Mouse (Mus musculus): ENCODE results near the gene Cdc16.
"Not testable (repeated sequence)": the region's sequence is repeated elsewhere in the genome, so short reads cannot be mapped to it uniquely, and the experiment has no call there.

Gene Cdc16

DNA sequence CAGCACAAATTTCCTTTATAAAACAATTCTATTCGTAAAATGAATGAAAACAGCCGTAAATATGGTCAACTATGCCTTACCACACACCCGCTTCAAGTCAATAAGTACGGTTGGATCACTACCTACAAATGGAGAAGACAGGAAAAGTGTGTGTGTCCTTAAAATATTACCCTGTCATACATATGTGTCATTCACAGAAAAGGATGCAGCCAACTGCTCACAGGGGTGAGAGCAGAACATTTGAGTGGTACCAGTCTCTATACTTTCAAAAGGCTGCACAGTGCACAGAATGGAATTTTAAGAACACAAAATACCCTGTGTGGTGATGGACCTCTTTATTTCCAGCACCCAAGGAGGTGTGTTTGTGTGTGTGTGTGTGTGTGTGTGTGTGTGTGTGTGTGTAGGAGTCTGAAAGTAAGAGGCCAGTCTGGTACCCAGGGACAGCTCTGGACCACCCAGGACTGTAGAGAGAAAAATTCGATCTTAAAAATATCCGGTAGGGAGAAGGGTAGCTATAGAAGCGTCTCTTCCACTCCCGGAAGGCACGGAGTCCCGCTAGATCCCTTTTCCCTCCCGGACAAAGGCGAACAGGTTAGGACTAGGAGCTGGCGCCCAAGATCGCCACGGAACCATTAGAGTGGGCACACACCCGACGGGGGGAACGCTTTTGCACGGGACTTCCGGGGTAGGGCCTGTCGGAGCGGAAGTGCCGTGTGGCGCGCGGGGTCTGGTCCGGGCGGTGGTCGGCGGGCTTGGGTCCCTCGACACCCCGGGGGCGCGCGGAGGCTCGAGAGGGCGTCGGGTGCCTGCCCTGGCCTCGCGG is at the start of gene Cdc16:
Gene Cdc16 (plus strand): TSS at position 695 of the 823 bp plus-strand sequence.
- in situ Hi-C loops (cut with MboI; ENCODE audit: low pct_unique_long_range_greater_than_20kb in 1 of 2, low sequenced_read_pairs in 2 of 2, unreplicated experiment in 1 of 2), result loop anchor here (10.0 to 25.0 kb wide), 3 partner anchors 72 to 345 kb away; partner anchors contain the start of gene Grk1 (in 1 of the 2)

DNA sequence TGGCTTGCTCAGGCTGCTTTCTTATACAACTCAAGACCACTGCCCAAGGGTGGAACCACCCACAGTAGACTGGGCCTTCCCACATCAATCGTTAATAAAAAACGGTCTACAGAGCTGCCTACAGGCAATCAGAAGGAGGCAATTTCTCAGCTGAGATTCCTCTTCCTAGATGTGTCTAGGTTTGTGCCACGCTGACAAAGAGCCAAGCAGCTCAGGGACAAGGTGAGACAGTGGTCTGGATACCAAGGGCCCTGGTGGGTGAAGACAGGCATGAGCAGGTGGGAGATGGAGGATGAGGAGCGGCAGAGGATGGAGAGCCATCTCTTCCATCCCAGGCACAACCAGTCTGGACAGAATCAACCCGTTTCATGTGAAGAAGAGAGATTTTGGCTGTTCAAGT is 49.0 kb upstream of the Cdc16 start:
- in situ Hi-C loops (cut with MboI; ENCODE audit: low pct_unique_long_range_greater_than_20kb in 1 of 2, low sequenced_read_pairs in 2 of 2, unreplicated experiment in 1 of 2), result no loop called here

DNA sequence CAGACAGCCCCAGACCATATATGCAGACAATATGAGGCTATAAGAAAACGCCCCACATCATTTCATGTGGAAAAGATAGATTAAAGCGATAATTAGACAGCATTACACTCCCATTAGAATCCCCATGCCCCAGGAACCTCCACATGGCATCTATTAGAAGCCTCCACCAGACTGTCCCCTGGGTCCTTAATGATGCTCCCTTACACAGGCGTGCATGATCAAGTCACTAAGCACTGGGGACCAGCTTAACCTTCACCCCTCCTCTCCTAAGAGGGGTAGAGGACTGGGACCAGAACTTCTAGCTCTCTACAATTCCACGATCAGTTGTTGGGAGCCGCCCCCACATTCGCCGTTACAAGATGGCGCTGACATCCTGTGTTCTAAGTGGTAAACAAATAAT is 38.5 kb upstream of the Cdc16 start:
- in situ Hi-C loops (cut with MboI; ENCODE audit: low pct_unique_long_range_greater_than_20kb in 1 of 2, low sequenced_read_pairs in 2 of 2, unreplicated experiment in 1 of 2), result no loop called here

DNA sequence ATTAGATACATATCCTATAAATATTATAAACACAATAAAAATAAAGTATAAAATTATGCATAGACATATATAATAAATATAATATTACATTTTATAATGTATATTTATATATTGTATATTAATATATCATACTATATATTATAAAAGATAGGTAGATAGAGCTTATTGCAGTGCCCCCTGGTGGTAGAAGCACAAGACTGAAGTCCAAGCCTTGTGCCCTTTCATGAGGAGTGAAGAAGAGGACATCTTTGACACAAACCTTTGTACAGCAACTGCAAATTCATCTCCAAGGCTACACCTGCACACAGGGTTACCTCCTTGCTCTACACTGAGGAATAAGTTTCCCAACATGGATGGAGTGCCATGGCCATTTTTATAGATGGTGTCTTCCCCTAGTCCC is 31.8 kb upstream of the Cdc16 start:
- in situ Hi-C loops (cut with MboI; ENCODE audit: low pct_unique_long_range_greater_than_20kb in 1 of 2, low sequenced_read_pairs in 2 of 2, unreplicated experiment in 1 of 2), result no loop called here

DNA sequence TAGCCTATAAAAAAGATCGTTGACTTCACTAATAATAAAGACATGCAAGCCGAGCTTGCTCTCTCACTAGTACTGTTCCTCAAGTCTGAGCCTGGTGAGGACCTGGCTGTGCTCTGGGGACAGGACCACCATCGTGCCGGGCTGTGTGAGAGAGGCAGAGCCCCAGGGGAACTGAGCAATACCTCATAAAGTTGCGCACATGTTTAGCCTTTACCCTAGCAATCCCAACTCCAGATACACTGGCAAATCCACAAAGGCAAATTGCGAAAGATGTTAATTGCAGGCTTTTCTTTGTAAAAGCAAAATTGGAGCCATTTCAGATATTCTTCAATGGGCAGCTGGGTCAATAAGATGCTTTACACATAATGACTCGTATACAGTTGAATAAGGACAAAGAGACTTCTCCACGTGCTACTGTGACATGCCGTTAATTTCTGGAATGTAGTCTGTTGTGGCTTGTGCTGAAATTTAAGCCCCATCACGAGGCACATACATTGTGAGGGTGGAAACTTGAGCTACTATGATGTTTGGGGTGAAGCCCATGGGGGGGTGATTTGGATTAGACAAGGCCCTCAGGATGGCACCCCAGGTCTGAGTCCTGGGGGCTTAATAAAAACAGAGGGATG is 29.9 kb upstream of the Cdc16 start:
- in situ Hi-C loops (cut with MboI; ENCODE audit: low pct_unique_long_range_greater_than_20kb in 1 of 2, low sequenced_read_pairs in 2 of 2, unreplicated experiment in 1 of 2), result no loop called here

DNA sequence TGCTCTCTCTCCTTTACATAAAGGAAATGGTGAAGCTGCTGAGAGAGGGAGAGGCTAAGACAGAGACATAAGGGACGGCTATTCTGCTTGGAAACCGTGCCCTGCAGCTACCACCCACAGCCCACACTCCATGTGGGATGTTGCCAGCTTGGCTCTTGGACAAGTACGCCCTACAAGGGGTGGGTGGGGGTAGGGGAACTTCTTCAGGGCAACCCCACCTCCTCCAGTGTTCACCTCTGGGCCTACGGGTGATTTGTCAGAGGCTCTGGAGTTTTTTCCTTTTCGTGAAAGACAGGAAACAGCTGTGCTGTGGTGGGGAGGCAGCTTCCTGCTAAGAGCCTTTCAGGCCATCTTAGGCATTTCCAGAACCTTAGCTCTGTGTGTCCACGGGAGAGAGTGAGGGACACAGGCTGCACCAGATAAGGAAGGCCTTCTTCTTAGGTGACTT is 17.1 kb upstream of the Cdc16 start:
- in situ Hi-C loops (cut with MboI; ENCODE audit: low pct_unique_long_range_greater_than_20kb in 1 of 2, low sequenced_read_pairs in 2 of 2, unreplicated experiment in 1 of 2), result no loop called here

DNA sequence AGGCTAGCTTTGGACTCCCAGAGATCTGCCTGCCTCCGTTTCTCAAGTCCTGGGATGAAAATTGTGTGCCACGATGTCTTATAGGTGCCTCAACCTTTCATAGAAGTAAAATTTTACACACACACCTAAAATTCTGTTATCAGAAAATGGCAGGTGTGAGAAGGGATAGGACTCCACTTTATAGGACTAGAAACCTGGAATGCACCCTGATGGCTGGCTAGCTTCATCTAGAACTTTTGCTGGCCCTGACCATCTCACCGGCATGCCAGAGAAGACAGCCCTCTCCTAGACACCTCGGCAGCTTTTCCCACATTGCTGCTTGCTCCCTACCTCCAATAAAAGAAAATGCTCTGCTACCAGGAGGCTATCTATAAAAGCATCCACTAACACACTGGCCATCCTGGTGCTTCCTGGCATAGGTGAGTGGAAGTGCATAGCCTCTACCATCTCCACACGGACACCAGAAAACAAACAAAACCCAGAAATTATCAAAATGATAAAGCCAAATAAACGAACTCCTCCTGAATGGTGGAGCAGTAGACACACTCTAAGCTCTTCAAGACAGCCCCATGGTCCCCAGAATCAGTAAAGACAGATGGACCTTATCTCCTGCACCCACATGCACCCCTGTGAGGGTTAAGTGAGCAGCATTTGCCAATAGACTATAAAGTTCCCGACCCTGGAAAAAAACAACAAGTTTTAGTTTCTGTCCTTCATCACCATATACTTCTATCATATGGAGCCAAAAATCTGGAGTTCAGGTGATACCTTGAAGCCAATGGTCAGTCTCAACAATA is 16.5 kb upstream of the Cdc16 start:
- in situ Hi-C loops (cut with MboI; ENCODE audit: low pct_unique_long_range_greater_than_20kb in 1 of 2, low sequenced_read_pairs in 2 of 2, unreplicated experiment in 1 of 2), result no loop called here

DNA sequence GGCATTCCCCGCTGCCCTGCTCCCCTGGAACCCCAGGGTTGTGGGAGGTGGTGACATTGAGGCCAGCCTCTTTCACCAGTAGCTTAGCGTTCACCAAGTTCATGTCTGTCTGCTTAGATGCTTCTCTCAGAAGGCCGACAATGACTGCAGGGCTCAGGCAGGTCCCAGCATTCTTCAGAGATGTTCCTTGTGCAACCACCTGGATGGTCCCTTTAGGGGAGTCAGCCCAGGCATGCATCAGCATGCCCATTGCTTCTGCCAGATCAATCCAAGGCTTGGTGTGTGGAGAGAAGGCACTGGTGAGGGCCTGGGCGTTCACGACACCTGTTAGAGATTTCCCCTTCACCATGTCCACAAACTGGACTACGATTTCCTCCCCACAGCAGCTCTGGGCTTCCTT is 11.3 kb upstream of the Cdc16 start:
- in situ Hi-C loops (cut with MboI; ENCODE audit: low pct_unique_long_range_greater_than_20kb in 1 of 2, low sequenced_read_pairs in 2 of 2, unreplicated experiment in 1 of 2), result not testable (repeated sequence)

DNA sequence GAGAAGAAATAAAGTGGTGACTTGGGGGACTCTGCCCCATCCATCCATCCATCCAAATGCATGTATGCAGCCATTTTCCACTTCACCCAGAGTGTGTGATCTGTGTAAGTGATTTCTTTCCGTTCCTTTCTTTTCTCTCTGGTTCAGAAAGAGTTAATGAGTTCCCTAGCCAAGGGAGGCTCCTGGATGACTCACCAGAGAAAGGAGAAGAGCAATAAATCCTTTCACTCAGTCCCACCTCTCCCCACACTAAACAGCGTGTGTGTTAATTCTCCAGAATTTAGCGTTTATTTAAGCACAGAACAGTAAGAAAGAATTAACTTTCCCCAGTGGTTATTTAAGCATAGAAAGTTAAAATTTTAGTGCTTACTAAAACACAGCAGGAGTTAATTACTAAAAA is 9.8 kb upstream of the Cdc16 start:
- in situ Hi-C loops (cut with MboI; ENCODE audit: low pct_unique_long_range_greater_than_20kb in 1 of 2, low sequenced_read_pairs in 2 of 2, unreplicated experiment in 1 of 2), result no loop called here

DNA sequence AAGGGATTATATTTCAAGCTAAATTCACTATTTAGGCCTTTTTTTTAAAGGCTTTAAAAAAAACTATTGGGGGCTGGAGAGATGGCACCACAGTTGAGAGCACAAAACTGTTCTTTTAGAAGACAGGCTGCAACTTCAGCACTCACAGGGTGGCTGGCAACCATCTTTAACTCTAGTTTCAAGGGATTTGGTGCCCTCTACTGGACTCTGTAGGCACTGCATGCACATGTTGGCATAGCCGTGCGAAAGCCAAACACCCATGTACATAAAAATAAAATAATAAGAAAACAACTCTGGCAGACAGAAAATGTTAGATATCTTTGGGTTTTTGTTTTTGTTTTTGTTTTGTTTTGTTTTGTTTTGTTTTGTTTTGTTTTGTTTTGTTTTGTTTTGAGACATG is 3.8 kb upstream of the Cdc16 start:
- in situ Hi-C loops (cut with MboI; ENCODE audit: low pct_unique_long_range_greater_than_20kb in 1 of 2, low sequenced_read_pairs in 2 of 2, unreplicated experiment in 1 of 2), result loop anchor here (5.0 to 25.0 kb wide), 5 partner anchors 69 to 341 kb away; partner anchors contain the start of gene Grk1 (in 1 of the 2)

DNA sequence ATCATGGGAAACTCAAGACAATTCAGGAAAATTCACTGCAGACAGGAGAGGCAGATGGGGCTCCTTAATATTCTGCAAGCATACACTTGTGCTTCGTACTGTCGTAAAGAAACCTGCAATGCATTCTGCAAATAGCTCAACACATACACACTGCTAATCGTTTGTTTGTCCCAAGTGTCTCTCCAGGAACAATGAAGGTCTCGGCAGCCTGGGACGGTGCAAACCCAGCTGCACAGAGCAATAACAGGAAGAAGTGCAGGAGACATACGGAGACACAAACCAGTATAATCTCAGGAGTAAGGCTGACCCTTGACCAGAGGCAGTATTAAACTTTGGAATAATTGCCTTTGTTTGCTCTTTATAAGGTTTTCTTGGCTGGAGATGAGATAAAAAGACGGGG is 996 bp upstream of the Cdc16 start:
- in situ Hi-C loops (cut with MboI; ENCODE audit: low pct_unique_long_range_greater_than_20kb in 1 of 2, low sequenced_read_pairs in 2 of 2, unreplicated experiment in 1 of 2), result loop anchor here (10.0 to 25.0 kb wide), 3 partner anchors 72 to 344 kb away; partner anchors contain the start of gene Grk1 (in 1 of the 2)

DNA sequence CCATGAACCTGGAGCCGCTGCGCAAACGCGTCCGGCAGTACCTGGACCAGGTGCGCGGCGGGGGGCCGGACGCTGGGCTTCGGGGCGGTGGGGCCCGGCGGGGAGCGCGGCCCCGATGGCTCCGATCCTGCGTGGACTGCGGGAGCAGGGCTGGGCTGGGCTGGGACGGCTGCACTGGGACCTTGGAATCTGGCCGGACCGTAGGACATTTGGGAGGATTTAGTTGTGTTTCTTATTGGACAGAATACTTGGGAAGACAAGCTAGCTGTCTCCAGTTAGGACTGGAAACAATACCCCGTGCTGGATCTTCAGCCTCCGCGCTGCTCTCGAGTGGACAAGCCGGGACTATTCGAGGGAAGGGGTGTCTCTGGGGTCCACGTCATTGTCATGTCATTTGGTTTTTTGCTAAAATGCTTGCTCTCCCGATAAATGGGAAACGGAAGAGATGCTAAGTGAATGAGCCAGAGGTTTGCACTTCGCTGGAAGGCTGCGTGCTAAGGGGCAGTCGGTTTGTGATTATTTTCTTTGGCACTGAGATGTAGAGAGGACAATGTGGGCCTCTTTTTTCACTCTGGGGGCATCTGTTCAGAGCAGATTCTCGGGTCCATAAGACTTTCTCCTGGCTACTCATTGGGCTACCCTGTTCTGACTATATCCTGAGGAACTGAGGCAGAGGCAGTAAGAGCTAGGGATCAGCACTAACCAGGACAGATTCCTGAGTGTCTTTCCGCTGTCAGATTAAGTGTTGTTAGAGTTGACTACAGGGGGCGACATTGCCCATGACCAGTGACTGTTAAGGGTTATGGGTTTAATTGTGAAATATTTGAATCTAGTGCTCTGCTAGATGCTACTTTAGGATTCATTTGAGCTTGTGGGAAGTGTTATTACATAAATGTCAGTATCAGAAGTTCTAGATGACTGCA is 590 bp downstream of the Cdc16 start:
- in situ Hi-C loops (cut with MboI; ENCODE audit: low pct_unique_long_range_greater_than_20kb in 1 of 2, low sequenced_read_pairs in 2 of 2, unreplicated experiment in 1 of 2), result loop anchor here (10.0 to 25.0 kb wide), 3 partner anchors 73 to 346 kb away; partner anchors contain the start of gene Grk1 (in 1 of the 2)

DNA sequence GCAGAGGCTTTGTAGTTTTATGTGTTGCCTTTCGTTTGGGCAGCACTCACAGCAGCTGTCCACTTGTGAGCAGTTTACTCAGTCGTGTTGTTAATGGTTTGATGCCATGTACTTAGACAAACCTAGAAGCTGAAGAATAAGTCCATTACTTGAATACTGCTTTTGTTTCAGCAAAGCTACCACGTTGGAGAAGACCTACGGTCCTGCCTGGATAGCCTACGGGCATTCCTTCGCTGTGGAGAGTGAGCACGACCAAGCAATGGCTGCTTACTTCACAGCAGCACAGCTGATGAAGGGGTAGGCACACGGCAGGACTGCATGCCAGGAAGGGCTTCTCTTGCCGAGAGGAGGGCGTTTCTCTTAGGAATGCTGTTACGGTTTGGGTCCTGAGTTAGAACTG is 11.7 kb downstream of the Cdc16 start:
- in situ Hi-C loops (cut with MboI; ENCODE audit: low pct_unique_long_range_greater_than_20kb in 1 of 2, low sequenced_read_pairs in 2 of 2, unreplicated experiment in 1 of 2), result loop anchor here in 1 of 2 experiments (25.0 kb wide), 1 partner anchor 357 kb away; the partner anchor contains the start of gene Grk1

DNA sequence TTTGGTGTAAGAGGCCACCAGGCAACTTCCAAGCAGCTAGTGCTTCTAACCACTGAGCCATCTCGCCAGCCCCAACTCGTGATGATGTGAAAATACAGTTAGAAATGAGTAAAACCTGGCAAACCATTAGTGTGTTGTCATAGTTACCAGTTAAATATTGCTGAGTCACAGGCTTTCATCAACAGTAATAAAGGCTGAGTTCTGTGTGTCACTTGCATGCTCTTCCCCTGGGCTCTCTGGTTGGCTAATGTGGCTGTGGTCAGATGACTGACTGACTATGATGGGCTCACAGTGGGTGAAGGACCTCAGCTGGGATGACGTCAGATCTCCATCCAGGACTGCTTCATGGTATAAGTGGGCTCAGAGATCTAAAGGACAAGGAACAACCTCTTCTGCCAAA is 23.1 kb downstream of the Cdc16 start:
- in situ Hi-C loops (cut with MboI; ENCODE audit: low pct_unique_long_range_greater_than_20kb in 1 of 2, low sequenced_read_pairs in 2 of 2, unreplicated experiment in 1 of 2), result no loop called here

DNA sequence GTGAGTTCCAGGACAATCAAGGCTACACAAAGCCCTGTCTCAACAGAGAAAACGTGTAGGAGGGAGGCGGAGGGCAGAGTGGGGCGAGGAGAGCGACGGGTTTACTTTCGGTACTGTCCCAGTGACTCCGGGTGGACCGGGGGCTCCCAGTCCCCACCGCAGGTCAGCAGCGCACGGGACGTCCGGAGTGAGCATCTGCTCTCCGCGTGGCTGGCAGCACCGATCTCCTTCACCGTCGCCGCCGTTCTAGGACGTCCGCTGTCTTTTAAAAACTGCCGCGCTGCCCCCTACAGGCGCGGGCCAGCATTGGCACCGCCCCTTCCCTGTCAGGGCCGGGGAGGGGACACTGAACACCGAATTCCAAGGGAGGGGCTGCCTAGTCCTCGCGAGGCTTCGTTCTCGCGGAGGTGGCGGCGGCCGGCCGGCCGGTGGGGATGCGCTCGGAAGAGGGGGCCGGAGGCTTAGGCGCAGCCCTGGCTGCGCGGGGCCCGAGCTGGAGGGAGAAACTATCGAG is 27.8 kb downstream of the Cdc16 start, which contains the start of gene Upf3a:
Gene Upf3a (plus strand): TSS at position 366 of the 514 bp plus-strand sequence.
- in situ Hi-C loops (cut with MboI; ENCODE audit: low pct_unique_long_range_greater_than_20kb in 1 of 2, low sequenced_read_pairs in 2 of 2, unreplicated experiment in 1 of 2), result no loop called here

DNA sequence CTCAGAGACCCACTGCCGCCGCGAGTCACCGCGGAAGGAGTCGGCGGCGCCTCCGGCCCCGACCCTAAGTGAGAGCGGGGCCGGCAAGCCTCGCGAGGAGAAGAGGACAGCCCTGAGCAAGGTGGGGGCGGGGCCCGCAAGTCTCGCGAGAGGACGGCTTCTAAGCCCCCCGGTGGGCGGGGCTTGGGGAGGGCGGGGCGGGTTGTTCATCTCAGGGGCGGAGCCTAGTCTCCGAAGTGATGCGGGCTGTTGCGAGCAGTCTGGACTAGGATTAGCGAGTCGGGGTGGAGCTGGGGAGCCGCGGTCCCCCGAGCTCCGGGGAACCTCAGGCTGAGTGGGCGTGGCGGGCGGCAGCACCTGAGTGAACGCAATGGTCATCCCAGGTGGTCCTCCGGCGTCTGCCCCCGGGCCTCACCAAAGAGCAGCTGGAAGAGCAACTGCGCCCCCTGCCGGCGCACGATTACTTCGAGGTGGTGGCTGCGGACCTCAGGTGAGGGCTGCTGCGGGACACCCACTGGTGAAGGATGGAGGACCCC is 28.4 kb downstream of the Cdc16 start:
- in situ Hi-C loops (cut with MboI; ENCODE audit: low pct_unique_long_range_greater_than_20kb in 1 of 2, low sequenced_read_pairs in 2 of 2, unreplicated experiment in 1 of 2), result no loop called here

DNA sequence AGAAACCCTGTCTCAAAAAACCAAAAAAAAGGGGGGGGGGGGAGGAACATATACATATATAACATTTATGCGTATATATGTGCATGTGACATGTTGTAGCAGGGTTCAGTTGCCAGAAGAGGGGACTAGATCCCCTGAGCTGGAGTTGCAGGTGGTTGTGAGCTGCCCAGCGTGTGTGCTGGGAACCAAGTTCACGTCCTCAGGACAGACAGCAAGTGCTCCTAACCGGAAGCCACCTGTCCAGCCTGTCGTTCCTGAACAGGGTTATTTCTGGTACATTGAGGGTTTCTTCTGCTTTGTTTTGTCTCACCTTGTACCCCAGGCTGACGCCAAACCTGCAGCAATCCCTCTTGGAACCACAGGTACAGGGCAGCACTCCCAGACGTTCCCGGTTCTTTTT is 32.1 kb downstream of the Cdc16 start:
- in situ Hi-C loops (cut with MboI; ENCODE audit: low pct_unique_long_range_greater_than_20kb in 1 of 2, low sequenced_read_pairs in 2 of 2, unreplicated experiment in 1 of 2), result no loop called here

All from mouse embryonic stem cell (cell line).